Mouse (Mus musculus) bone marrow, adult 2 months (tissue): ENCODE data around the gene Rpl19. TPM values are rescaled to one million over a fixed set of nuclear protein-coding genes. Genes with fewer than 3 reads are reported as not detected.
A peak's percentile ranks its signal among the peaks of the same experiment; 100 is the strongest.

ENCODE experiments used
- H3K27ac ChIP-seq: fragments of 200-500 bp; 2 replicates; pipeline ENCODE4 v1.5.1; 2012; ENCODE audit warnings: low read depth, mild to moderate bottlenecking, control low read depth, inconsistent platforms, low read length; ENCODE audit not compliant: control insufficient read depth, poor library complexity, insufficient read depth
- H3K4me1 ChIP-seq: fragments of 200-500 bp; 2 replicates; pipeline ENCODE4 v1.6.1; 2011; ENCODE audit warnings: low read length; ENCODE audit not compliant: control insufficient read depth, insufficient read depth
- H3K4me3 ChIP-seq: fragments of 200-500 bp; replicated peaks from 2 replicates; pipeline ENCODE3; 2011; ENCODE audit warnings: mild to moderate bottlenecking, low read depth, low read length, control low read depth; ENCODE audit not compliant: control insufficient read depth
- CTCF ChIP-seq: fragments of 200-500 bp; IDR thresholded peaks from 2 replicates; pipeline ENCODE4 v1.5.1; 2011; ENCODE audit warnings: low read length, control low read depth; ENCODE audit not compliant: control insufficient read depth, insufficient read depth
- POLR2A ChIP-seq: fragments of 200-500 bp; IDR thresholded peaks from 2 replicates; pipeline ENCODE4 v1.6.1; 2011; ENCODE audit warnings: low read depth, mild to moderate bottlenecking, control low read depth, low read length, borderline replicate concordance; ENCODE audit not compliant: control insufficient read depth
- WGBS: fragments of 180-500 bp; shearing (Covaris S2); methylation state at CpG from one replicate; pipeline ENCODE4 v1.1.7; 2018; 5-methylcytosine and 5-hydroxymethylcytosine counted together
- polyA plus RNA-seq: library from polyadenylated mRNA; stranded (reverse); fragments of >200 nt; gene quantifications from 2 replicates; pipeline ENCODE4 v1.2.4, GENCODE M21; 2011; ENCODE audit warnings: low replicate concordance; ENCODE audit not compliant: missing spikeins, insufficient read depth, insufficient read length

Rpl19 gene
- polyA plus RNA-seq, 1 experiment: 1,335 TPM

- no peak overlapping the region for H3K4me3 ChIP-seq
- TF ChIP-seq CTCF (no peak), POLR2A (no peak)
- no peaks in the 10 kb centered on the region for H3K4me1 ChIP-seq
- WGBS: 68% methylated on average over 4 of the region's 4 CpGs
- no peak overlapping the region for H3K27ac ChIP-seq
Measured at GRCm38 (mm10) chr11:98016824-98017223, 9.7 kb upstream of the Rpl19 start.

- H3K4me3 ChIP-seq: no peak overlapping the region
- WGBS: 47% methylated on average over 6 of the region's 6 CpGs
- no peaks in the 10 kb centered on the region; the same call in 1 of the 2 replicates for H3K4me1 ChIP-seq
- no peak for TF ChIP-seq POLR2A
- no peak overlapping the region for H3K27ac ChIP-seq
Measured at GRCm38 (mm10) chr11:98018222-98018621, 8.3 kb upstream of the Rpl19 start.

- WGBS: 45% methylated on average over 10 of the region's 10 CpGs
Measured at GRCm38 (mm10) chr11:98018858-98019641, 7.5 kb upstream of the Rpl19 start.

GRCm38 (mm10) chr11:98019883-98020610 is 6.5 kb upstream of the Rpl19 start:
- WGBS: 23% methylated on average over 8 of the region's 8 CpGs
- H3K27ac ChIP-seq: no peak overlapping the region

More at GRCm38 (mm10) chr11:98018858-98019641, 7.5 kb upstream of the Rpl19 start:
- no peak overlapping the region for H3K27ac ChIP-seq
- H3K4me1 ChIP-seq: peaks cover 1% of the 10 kb centered on the region; the same call in 1 of the 2 replicates
- no peak overlapping the region for H3K4me3 ChIP-seq
- no peak for TF ChIP-seq POLR2A
- peak; percentile 32; the same call in 1 of the 2 replicates for TF ChIP-seq CTCF

GRCm38 (mm10) chr11:98020710-98021109 is 5.8 kb upstream of the Rpl19 start:
- no peak overlapping the region for H3K4me3 ChIP-seq
- H3K4me1 ChIP-seq: peaks cover 1% of the 10 kb centered on the region; the same call in 1 of the 2 replicates
- WGBS: 62% methylated on average over 1 of the region's 1 CpGs
- no peak for TF ChIP-seq CTCF
- no peak for TF ChIP-seq POLR2A
- H3K27ac ChIP-seq: no peak overlapping the region

More at GRCm38 (mm10) chr11:98019883-98020610, 6.5 kb upstream of the Rpl19 start:
- TF ChIP-seq POLR2A: no peak
- no peak for TF ChIP-seq CTCF
- no peak overlapping the region for H3K4me3 ChIP-seq
- peaks cover 1% of the 10 kb centered on the region; the same call in 1 of the 2 replicates for H3K4me1 ChIP-seq

GRCm38 (mm10) chr11:98021118-98021517 is 5.4 kb upstream of the Rpl19 start:
- WGBS: 14% methylated on average over 2 of the region's 2 CpGs
- Histone ChIP-seq H3K27ac (no peak overlapping the region), H3K4me3 (no peak overlapping the region), H3K4me1 (peaks cover 1% of the 10 kb centered on the region; the same call in 1 of the 2 replicates)
- TF ChIP-seq POLR2A: no peak

- TF ChIP-seq POLR2A (no peak), CTCF (no peak)
- no peak overlapping the region for H3K27ac ChIP-seq
- H3K4me1 ChIP-seq: peaks cover 1% of the 10 kb centered on the region; the same call in 1 of the 2 replicates
- H3K4me3 ChIP-seq: peak overlapping the region; percentile 58
- WGBS: 9% methylated on average over 34 of the region's 34 CpGs
Measured at GRCm38 (mm10) chr11:98021565-98022252, 4.8 kb upstream of the Rpl19 start.

GRCm38 (mm10) chr11:98022253-98022554 is 4.3 kb upstream of the Rpl19 start:
- WGBS: under 1% methylated on average over 23 of the region's 23 CpGs
- peak overlapping the region; percentile 39; the same call in 1 of the 2 replicates for H3K27ac ChIP-seq
- H3K4me3 ChIP-seq: peak overlapping the region; percentile 58
- peaks cover 1% of the 10 kb centered on the region; the same call in 1 of the 2 replicates for H3K4me1 ChIP-seq
- TF ChIP-seq CTCF: no peak
